Mouse (Mus musculus) intestine, postnatal 0 days (tissue): ENCODE data around the gene Ttc4. TPM values are rescaled to one million over a fixed set of nuclear protein-coding genes. Genes with fewer than 3 reads are reported as not detected.

Experiments used
- ATAC-seq: fragments of 200-750 bp; cut with Nextera tagmentation; 2 replicates; pipeline ENCODE4 v1.8.0; 2017; ENCODE audit warnings: mild to moderate bottlenecking, moderate TSS enrichment, moderate library complexity
- H3K27ac ChIP-seq: fragments of 300-500 bp; sonication (generic); 2 replicates; pipeline ENCODE4 v1.5.1; 2014; ENCODE audit warnings: mild to moderate bottlenecking, low read depth, low read length, moderate library complexity
- H3K27me3 ChIP-seq: fragments of 300-500 bp; sonication (generic); replicated peaks from 2 replicates; pipeline ENCODE4 v1.6.1; 2014; ENCODE audit warnings: low read length, mixed read lengths; ENCODE audit not compliant: control insufficient read depth, insufficient read depth
- H3K36me3 ChIP-seq: fragments of 300-500 bp; sonication (generic); 2 replicates; pipeline ENCODE4 v1.6.1; 2014; ENCODE audit warnings: mild to moderate bottlenecking, moderate library complexity; ENCODE audit not compliant: control insufficient read depth, insufficient read depth
- H3K4me1 ChIP-seq: fragments of 300-500 bp; sonication (generic); replicated peaks from 2 replicates; pipeline ENCODE4 v1.6.1; 2014; ENCODE audit warnings: antibody characterized with exemption, low read length, mixed read lengths; ENCODE audit not compliant: control insufficient read depth, insufficient read depth
- H3K4me2 ChIP-seq: fragments of 300-500 bp; sonication (generic); replicated peaks from 2 replicates; pipeline ENCODE4 v1.6.1; 2014; ENCODE audit warnings: low read depth, mild to moderate bottlenecking, moderate library complexity
- H3K4me3 ChIP-seq: fragments of 300-500 bp; sonication (generic); 2 replicates; pipeline ENCODE4 v1.5.1; 2014; ENCODE audit warnings: low read depth, low read length
- H3K9ac ChIP-seq: fragments of 300-500 bp; sonication (generic); 2 replicates; pipeline ENCODE4 v1.6.1; 2014; ENCODE audit warnings: mild to moderate bottlenecking, low read depth, low read length
- H3K9me3 ChIP-seq: fragments of 300-500 bp; sonication (generic); 2 replicates; pipeline ENCODE4 v1.6.1; 2016; ENCODE audit warnings: mixed run types; ENCODE audit not compliant: control insufficient read depth
- CTCF ChIP-seq: sonication (generic); IDR thresholded peaks from 2 replicates; pipeline ENCODE4 v1.5.1; 2016; ENCODE audit warnings: low read depth, mild to moderate bottlenecking, control low read depth, antibody characterized with exemption, moderate library complexity
- WGBS: fragments of 180-500 bp; shearing (Covaris S2); extraction: QIAGEN DNeasy Blood & Tissue Kit; methylation state at CpG from one replicate; pipeline ENCODE4 v1.1.7; 2014; 5-methylcytosine and 5-hydroxymethylcytosine counted together
- polyA plus RNA-seq: library from polyadenylated mRNA; unstranded; fragments of >200 nt; fragmentation: Nextera tagmentation; extraction: Ambion mirVana; gene quantifications from 2 replicates; pipeline ENCODE4 v1.2.1, GENCODE M21; 2015

The Ttc4 gene
- polyA plus RNA-seq, 1 experiment from 2014 or later = 29.7 TPM

DNA sequence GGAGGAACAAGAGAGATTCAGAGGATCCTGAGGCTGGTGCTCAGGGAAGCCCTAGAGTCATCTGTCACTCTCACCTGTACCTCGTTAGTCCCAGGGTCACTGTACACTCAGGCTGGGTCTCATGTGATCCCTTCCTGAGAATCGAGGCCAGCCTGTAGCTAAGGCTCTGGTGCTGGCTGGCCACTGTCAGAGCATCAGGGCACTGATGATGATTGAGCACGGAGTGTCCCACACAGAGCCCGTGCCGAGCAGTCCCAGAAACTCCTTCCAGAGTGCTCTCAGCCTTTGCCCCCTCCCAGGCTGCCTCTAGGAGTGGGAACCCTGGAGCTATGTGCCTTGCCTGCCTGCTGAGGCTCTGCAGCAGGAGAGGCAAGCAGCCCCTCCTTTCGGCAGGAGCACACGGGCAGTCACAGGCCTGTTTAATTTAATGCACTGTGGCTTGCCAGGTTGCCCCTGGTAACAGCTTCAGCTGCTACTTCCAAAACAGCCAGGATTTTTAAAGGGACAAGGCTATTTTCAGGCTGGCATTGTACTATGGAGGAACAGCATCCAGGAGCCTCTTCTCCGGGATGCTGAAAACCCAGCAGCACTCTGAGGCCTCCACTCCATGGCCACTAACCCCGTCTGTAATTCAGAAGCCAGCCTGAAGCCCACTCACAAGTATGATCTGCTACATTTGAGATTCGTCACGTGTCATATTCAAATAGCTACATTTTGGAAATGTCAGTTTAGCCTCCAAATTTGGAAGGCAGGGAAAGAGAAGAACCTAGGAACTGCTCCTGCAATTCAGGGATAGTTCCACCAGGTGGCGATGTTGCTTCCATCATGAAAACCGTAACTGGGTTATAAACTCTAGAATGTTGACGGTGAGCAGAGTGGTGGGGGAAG lies 48.2 kb downstream of the Ttc4 start:
- no peaks in the 10 kb centered on the region; the same call in 1 of the 2 replicates for H3K36me3 ChIP-seq
- H3K9ac ChIP-seq = no peak overlapping the region
- no peak for ATAC-seq
- H3K9me3 ChIP-seq = no peaks in the 10 kb centered on the region
- no peaks in the 10 kb centered on the region for H3K27me3 ChIP-seq
- peaks cover 6% of the 10 kb centered on the region for H3K4me1 ChIP-seq
- WGBS = 29% methylated on average over 14 of the region's 14 CpGs
- peak overlapping the region; percentile 74 for H3K27ac ChIP-seq
- no peak overlapping the region for H3K4me3 ChIP-seq
- H3K4me2 ChIP-seq = no peak overlapping the region
- TF ChIP-seq CTCF = peak; percentile 87

- ATAC-seq = peak; percentile 51
- 25% methylated on average over 5 of the region's 5 CpGs for WGBS
- Histone ChIP-seq H3K27ac (peak overlapping the region; percentile 74), H3K36me3 (no peaks in the 10 kb centered on the region), H3K4me2 (0 out of 2 replicates have a peak overlapping the region, but pooled peaks have one; percentile 13), H3K4me3 (no peak overlapping the region), H3K9ac (no peak overlapping the region), H3K27me3 (no peaks in the 10 kb centered on the region), H3K4me1 (peaks cover 9% of the 10 kb centered on the region), H3K9me3 (no peaks in the 10 kb centered on the region)
- TF ChIP-seq CTCF = no peak
These were observed 49.4 kb downstream of the Ttc4 start for GRCm38 (mm10) chr4:106629374-106629773.

DNA sequence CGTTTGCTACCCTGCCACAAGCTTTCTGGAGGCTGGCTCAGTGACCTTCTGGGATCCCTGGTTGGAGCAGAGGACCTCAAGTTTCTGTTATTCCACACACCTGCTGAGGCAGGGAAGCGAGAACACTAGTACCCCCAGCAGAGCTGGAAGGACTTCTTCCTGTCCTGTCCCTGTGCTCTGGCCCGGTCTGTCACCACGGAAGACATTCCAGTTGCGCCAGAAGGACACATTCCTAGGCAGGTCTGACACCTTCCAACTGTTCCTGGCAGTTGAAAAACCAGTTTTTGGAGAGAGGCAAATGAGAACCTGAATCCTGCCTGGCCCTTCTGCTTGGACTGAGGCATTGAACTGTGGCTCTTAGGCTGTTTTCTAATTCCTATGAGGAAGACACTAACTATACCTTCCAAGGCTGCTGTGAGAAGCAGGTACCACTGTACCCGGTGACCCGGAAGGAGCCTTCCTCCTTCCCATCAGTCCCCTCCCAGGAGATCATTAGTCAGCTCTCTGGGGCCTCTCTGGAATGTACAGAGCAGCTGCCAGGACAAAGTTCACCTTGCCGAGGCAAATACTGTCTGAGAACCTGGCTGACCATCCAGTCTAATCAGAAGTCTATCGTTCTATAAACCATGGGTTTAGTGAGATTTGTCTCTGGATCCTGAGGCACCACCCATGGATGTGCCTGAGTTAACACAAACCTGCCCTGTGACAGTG lies 49.9 kb downstream of the Ttc4 start:
- Histone ChIP-seq H3K36me3 (no peaks in the 10 kb centered on the region), H3K27me3 (no peaks in the 10 kb centered on the region), H3K9ac (no peak overlapping the region), H3K4me1 (peaks cover 9% of the 10 kb centered on the region), H3K4me3 (no peak overlapping the region), H3K9me3 (no peaks in the 10 kb centered on the region), H3K4me2 (0 out of 2 replicates have a peak overlapping the region, but pooled peaks have one; percentile 13), H3K27ac (peak overlapping the region; percentile 74)
- TF ChIP-seq CTCF = no peak
- ATAC-seq = peak; percentile 94
- WGBS = 14% methylated on average over 9 of the region's 9 CpGs

DNA sequence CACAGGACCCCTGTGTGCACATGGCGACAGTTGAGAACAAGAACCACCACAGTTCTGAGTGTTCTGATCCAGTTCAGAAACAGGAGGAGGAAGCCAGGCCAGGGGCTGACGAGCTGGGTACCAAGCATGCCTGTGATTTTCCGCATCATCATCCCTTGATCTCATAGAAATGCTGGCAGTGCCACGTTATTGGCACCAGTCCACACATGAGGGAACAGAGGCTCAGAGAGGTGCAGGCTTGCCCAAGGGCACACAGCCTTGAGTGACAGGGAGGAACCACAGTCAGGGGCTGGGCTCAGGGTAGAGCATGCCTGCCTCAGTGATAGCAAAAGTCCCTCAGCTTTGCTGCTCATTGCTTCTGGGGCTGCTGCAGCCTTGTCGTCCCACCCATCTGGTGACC lies 50.9 kb downstream of the Ttc4 start:
- no peak overlapping the region for H3K4me3 ChIP-seq
- H3K36me3 ChIP-seq = no peaks in the 10 kb centered on the region
- H3K27me3 ChIP-seq = no peaks in the 10 kb centered on the region
- no peak for ATAC-seq
- no peak overlapping the region for H3K27ac ChIP-seq
- 86% methylated on average over 5 of the region's 5 CpGs for WGBS
- H3K4me2 ChIP-seq = no peak overlapping the region
- H3K4me1 ChIP-seq = peaks cover 9% of the 10 kb centered on the region
- no peak for TF ChIP-seq CTCF
- H3K9me3 ChIP-seq = no peaks in the 10 kb centered on the region
- no peak overlapping the region for H3K9ac ChIP-seq

GRCm38 (mm10) chr4:106624271-106624670 lies 54.5 kb downstream of the Ttc4 start:
- peak overlapping the region; percentile 52 for H3K4me3 ChIP-seq
- no peaks in the 10 kb centered on the region for H3K9me3 ChIP-seq
- H3K27me3 ChIP-seq = no peaks in the 10 kb centered on the region
- no peaks in the 10 kb centered on the region for H3K36me3 ChIP-seq
- peaks cover 3% of the 10 kb centered on the region; the same call in 1 of the 2 replicates for H3K4me1 ChIP-seq
- H3K9ac ChIP-seq = 0 out of 2 replicates have a peak overlapping the region, but pooled peaks have one; percentile 46
- H3K4me2 ChIP-seq = peak overlapping the region; percentile 74
- no peak for TF ChIP-seq CTCF
- peak overlapping the region; percentile 28; the same call in 1 of the 2 replicates for H3K27ac ChIP-seq
- WGBS = 80% methylated on average over 10 of the region's 10 CpGs
- ATAC-seq = no peak

DNA sequence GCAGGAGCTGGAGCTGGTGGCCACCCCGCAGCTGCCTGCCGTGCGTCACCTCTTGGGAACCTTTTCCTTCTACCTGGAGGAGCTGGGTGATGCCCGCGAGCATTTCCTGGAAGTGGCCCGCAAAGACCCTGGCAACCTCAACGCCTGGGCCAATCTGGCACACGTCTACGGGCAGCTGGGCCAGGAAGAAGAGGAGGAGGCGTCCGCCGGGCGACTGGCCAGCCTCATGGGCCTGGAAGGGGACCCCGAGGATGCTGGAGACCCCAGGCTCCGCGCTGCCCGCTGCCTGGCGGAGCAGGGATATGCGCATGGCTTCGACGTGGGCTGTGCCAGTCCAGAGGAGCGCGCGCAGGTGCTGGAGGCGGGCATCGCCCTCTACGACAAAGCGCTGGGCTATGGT lies 56.0 kb downstream of the Ttc4 start:
- ATAC-seq = no peak
- Histone ChIP-seq H3K9me3 (no peaks in the 10 kb centered on the region), H3K27ac (peak overlapping the region; percentile 97), H3K4me1 (0 out of 2 replicates have a peak, but pooled peaks cover 6% of the 10 kb centered on the region), H3K27me3 (no peaks in the 10 kb centered on the region), H3K4me2 (peak overlapping the region; percentile 74), H3K9ac (peak overlapping the region; percentile 63), H3K36me3 (no peaks in the 10 kb centered on the region), H3K4me3 (peak overlapping the region; percentile 52)
- 41% methylated on average over 24 of the region's 28 CpGs for WGBS
- no peak for TF ChIP-seq CTCF
